Mouse (Mus musculus): ENCODE data around the gene Iqsec2. TPM values are rescaled to one million over a fixed set of nuclear protein-coding genes. Genes with fewer than 3 reads are reported as not detected.

Gene Iqsec2
- 10.1 and 11.9 TPM in 2 replicates for polyA plus RNA-seq (2011; ENCODE audit: insufficient read length, low read depth, missing spikeins)

DNA sequence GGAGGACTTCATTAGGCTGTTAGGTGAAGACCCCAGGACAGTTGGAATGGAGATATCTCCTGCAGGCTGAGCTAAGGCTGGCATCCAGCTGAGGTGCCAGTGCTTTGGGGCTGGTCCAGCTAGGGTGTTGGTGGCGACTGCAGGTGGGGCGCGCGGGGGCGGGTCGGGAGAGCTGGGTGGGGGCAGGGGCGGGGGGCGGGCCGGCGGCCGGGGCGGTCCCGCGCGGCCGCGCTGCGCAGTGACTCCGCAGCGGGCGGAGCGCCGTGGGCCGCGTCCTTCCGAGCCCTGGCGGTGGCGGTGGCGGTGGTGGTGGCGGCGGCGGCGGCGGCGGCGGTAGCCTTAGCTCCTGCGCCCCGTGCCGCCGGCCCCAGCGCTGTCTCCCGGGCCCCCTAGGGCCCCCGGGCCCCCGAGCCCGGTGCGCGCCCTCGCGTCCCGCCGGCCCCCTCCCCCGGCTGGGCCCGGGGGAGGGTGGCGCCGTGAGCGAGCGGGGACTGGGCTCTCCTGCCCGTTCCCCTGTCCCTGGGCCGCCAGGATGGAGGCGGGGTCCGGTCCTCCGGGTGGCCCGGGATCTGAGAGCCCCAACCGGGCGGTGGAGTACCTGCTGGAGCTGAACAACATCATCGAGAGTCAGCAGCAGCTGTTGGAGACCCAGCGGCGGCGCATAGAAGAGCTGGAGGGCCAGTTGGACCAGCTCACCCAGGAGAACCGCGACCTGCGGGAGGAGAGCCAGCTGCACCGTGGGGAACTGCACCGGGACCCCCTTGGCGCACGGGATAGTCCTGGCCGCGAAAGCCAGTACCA, at the start of gene Iqsec2:
Gene Iqsec2, plus strand, starts transcription at position 328 of the 801 bp plus-strand sequence.
- H3K27ac ChIP-seq (ENCODE audit: insufficient read depth, low read length): no peak within 1 kb of the TSS
- TF ChIP-seq CTCF (IDR thresholded peaks at IDR 0.05; ENCODE audit: borderline replicate concordance, insufficient read depth, low read length) (no peak), POLR2A (IDR thresholded peaks at IDR 0.05; ENCODE audit: low read depth, low read length) (0 out of 2 replicates have a peak, but pooled peaks have one; percentile 29)
- peak within 1 kb of the TSS; percentile 87 for H3K4me3 ChIP-seq (ENCODE audit: insufficient read depth, low read length)
- H3K4me1 ChIP-seq (ENCODE audit: control insufficient read depth, insufficient read depth, low read length): no peaks in the 10 kb centered on the region

DNA sequence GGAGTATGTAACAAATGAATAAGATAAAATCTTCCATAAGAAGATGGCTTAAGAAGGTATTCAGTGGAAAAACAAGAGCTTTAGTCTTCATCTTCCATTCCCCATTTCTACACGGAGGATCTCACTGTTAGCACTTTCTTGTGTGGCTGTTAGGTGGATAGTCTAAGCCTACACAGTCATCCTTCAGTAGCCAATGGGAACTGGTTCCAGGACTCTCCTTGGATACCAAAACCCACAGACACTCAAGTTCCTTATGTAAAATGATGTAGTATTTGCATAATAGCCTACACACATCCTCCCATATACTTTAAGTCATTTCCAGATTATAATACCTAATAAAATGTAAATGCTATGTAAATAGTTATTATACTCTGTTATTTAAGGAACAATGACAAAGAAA, 46.5 kb upstream of the Iqsec2 start:
- no peak for TF ChIP-seq POLR2A (IDR thresholded peaks at IDR 0.05; ENCODE audit: low read depth, low read length)
- TF ChIP-seq CTCF (IDR thresholded peaks at IDR 0.05; ENCODE audit: borderline replicate concordance, insufficient read depth, low read length): no peak
- no peak overlapping the region for H3K4me3 ChIP-seq (ENCODE audit: insufficient read depth, low read length)
- H3K27ac ChIP-seq (ENCODE audit: insufficient read depth, low read length): no peak overlapping the region
- no peaks in the 10 kb centered on the region for H3K4me1 ChIP-seq (ENCODE audit: control insufficient read depth, insufficient read depth, low read length)

DNA sequence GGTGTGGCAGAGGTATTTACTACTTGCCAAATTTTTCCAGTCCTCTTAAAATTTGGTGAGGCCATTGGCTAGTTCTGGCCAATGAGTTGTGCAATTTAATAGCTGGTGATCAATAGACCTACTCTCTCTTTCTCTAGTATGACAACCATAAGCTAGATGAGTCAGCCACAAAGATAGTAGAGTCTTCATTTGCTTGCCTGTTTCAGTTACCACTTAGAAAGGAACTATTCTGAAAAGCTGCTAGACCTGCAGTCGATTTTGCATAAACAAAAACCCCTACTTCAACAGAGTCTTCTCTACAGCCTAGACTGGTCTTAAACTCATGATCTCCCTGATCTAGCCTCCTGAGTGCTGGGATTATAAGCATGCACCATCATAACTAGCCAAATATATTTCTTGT, 22.4 kb upstream of the Iqsec2 start:
- H3K4me3 ChIP-seq (ENCODE audit: insufficient read depth, low read length): no peak overlapping the region
- TF ChIP-seq POLR2A (IDR thresholded peaks at IDR 0.05; ENCODE audit: low read depth, low read length): no peak
- no peak for TF ChIP-seq CTCF (IDR thresholded peaks at IDR 0.05; ENCODE audit: borderline replicate concordance, insufficient read depth, low read length)
- H3K4me1 ChIP-seq (ENCODE audit: control insufficient read depth, insufficient read depth, low read length): no peaks in the 10 kb centered on the region
- H3K27ac ChIP-seq (ENCODE audit: insufficient read depth, low read length): no peak overlapping the region

DNA sequence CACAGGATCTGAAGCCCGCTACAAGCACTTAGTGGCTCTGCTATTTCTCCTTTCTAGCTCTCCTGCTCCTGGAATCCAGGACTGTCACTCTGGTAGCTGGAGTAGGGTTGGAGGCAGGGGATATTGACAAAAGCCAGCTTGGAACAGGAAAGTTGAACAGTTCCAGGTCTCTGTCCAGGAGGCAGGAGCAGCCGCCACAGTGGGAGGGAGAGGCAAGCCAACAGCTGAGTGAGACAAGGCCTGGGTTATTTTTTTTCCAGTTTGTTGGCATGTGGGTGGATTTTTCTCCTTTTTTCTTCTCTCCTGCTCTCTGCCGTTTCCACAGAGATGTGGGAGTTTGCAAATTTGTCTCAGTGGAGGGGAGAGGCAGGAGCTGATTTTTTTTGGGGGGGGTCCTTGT, 13.3 kb upstream of the Iqsec2 start:
- TF ChIP-seq POLR2A (IDR thresholded peaks at IDR 0.05; ENCODE audit: low read depth, low read length) (no peak), CTCF (IDR thresholded peaks at IDR 0.05; ENCODE audit: borderline replicate concordance, insufficient read depth, low read length) (no peak)
- H3K27ac ChIP-seq (ENCODE audit: insufficient read depth, low read length): no peak overlapping the region
- no peaks in the 10 kb centered on the region for H3K4me1 ChIP-seq (ENCODE audit: control insufficient read depth, insufficient read depth, low read length)
- H3K4me3 ChIP-seq (ENCODE audit: insufficient read depth, low read length): no peak overlapping the region

DNA sequence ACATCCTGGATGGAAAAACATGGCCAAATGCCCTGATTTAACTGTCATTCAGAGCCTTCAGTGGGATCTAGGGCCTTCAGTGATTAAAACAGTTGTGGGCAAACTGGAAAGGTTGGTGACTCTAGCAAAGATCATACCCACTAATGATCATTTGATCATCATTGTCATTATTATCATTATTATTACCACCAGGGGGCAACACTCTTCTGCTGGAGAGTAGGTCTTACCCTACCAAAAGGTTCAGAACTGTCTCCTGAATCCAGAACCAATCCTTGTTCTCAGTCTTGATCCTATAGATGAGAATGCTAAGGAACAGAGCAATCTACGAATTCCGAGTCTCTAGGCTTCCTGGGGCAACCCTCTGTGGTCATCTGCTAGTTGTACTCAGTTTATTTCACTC, 12.0 kb upstream of the Iqsec2 start:
- H3K4me3 ChIP-seq (ENCODE audit: insufficient read depth, low read length): no peak overlapping the region
- TF ChIP-seq POLR2A (IDR thresholded peaks at IDR 0.05; ENCODE audit: low read depth, low read length) (no peak), CTCF (IDR thresholded peaks at IDR 0.05; ENCODE audit: borderline replicate concordance, insufficient read depth, low read length) (no peak)
- H3K27ac ChIP-seq (ENCODE audit: insufficient read depth, low read length): no peak overlapping the region
- no peaks in the 10 kb centered on the region for H3K4me1 ChIP-seq (ENCODE audit: control insufficient read depth, insufficient read depth, low read length)

DNA sequence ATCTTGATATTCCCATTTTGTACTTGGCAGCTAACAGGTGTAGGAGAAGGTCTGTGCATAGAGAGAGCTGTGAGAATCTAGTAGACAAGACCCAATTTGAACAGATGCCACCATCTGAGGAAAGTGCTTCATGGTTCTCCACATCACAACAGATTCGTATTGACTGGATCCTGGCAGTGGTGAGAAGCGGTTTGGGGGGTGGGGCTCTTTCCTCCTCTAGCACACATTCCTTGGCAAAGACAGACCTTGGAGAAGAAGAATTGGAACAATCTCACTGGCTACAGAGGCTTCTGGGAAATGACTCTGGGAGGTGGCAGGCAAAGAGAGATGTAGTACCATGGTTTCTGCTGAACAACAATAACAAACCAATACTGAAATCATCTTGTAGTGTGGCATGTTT, 8.9 kb upstream of the Iqsec2 start:
- H3K4me1 ChIP-seq (ENCODE audit: control insufficient read depth, insufficient read depth, low read length): no peaks in the 10 kb centered on the region
- TF ChIP-seq POLR2A (IDR thresholded peaks at IDR 0.05; ENCODE audit: low read depth, low read length): no peak
- TF ChIP-seq CTCF (IDR thresholded peaks at IDR 0.05; ENCODE audit: borderline replicate concordance, insufficient read depth, low read length): no peak
- no peak overlapping the region for H3K27ac ChIP-seq (ENCODE audit: insufficient read depth, low read length)
- H3K4me3 ChIP-seq (ENCODE audit: insufficient read depth, low read length): no peak overlapping the region

DNA sequence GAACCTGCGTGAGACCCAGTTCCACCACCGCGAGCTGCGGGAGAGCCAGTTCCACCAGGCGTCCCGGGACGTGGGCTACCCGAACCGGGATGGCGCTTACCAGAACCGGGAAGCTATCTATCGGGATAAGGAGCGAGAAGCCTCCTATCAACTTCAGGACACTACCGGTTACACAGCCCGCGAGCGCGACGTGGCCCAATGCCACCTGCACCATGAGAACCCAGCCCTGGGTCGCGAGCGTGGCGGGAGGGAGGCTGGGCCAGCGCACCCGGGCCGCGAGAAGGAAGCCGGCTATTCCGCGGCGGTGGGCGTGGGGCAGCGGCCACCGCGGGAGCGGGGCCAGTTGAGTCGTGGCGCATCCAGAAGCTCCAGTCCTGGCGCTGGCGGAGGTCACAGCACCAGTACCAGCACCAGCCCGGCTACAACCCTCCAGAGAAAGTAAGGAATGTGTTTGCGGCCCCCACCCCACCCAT, 710 bp downstream of the Iqsec2 start:
- Histone ChIP-seq H3K4me1 (ENCODE audit: control insufficient read depth, insufficient read depth, low read length) (no peaks in the 10 kb centered on the region), H3K27ac (ENCODE audit: insufficient read depth, low read length) (no peak overlapping the region), H3K4me3 (ENCODE audit: insufficient read depth, low read length) (peak overlapping the region; percentile 87)
- TF ChIP-seq POLR2A (IDR thresholded peaks at IDR 0.05; ENCODE audit: low read depth, low read length): no peak
- TF ChIP-seq CTCF (IDR thresholded peaks at IDR 0.05; ENCODE audit: borderline replicate concordance, insufficient read depth, low read length): no peak

DNA sequence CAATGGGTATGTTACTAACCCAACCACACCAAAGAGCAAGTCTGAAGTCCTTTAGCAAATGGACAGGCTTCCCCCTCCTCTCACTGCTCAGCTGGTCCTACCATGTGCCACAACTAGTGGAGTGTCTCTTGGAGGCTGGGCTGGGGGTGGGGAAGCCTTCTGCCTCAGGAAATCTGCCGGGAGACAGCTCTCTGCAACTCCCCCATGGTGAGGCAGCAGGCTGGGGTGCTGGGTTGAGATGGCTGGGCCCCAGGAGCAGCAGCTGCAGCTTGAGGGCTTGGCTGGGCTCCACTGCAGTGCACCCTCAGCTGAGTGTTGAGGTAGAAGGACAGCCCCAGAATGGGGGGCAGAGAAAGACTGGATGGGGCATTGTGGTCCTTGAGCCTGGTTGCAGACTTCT, 2.1 kb downstream of the Iqsec2 start:
- TF ChIP-seq POLR2A (IDR thresholded peaks at IDR 0.05; ENCODE audit: low read depth, low read length) (no peak), CTCF (IDR thresholded peaks at IDR 0.05; ENCODE audit: borderline replicate concordance, insufficient read depth, low read length) (no peak)

DNA sequence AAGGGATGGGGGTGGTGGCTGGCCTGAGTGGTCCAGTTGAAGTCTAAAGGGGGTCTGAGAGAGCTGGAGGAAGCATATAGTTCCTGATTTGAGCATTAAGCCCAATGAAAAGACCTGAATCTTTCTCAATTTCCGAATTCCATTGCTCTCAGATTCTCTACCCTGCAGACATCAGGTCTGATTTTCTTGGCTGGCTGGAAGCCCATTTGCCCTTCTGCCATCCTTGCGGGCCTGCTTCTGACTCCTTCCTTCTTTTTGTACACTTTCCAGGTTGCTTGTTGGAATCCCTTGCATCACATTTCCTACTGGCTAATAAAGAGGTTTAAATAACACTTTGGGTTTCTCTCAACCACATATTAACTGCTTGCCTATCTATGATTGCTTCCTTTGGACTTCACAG, 2.6 kb downstream of the Iqsec2 start:
- H3K4me3 ChIP-seq (ENCODE audit: insufficient read depth, low read length): no peak overlapping the region
- no peaks in the 10 kb centered on the region for H3K4me1 ChIP-seq (ENCODE audit: control insufficient read depth, insufficient read depth, low read length)
- H3K27ac ChIP-seq (ENCODE audit: insufficient read depth, low read length): no peak overlapping the region
- no peak for TF ChIP-seq POLR2A (IDR thresholded peaks at IDR 0.05; ENCODE audit: low read depth, low read length)
- no peak for TF ChIP-seq CTCF (IDR thresholded peaks at IDR 0.05; ENCODE audit: borderline replicate concordance, insufficient read depth, low read length)

More for the DNA sequence above, 2.1 kb downstream of the Iqsec2 start:
- H3K4me3 ChIP-seq (ENCODE audit: insufficient read depth, low read length): no peak overlapping the region; the same call in 1 of the 2 replicates
- H3K27ac ChIP-seq (ENCODE audit: insufficient read depth, low read length): no peak overlapping the region
- H3K4me1 ChIP-seq (ENCODE audit: control insufficient read depth, insufficient read depth, low read length): no peaks in the 10 kb centered on the region

DNA sequence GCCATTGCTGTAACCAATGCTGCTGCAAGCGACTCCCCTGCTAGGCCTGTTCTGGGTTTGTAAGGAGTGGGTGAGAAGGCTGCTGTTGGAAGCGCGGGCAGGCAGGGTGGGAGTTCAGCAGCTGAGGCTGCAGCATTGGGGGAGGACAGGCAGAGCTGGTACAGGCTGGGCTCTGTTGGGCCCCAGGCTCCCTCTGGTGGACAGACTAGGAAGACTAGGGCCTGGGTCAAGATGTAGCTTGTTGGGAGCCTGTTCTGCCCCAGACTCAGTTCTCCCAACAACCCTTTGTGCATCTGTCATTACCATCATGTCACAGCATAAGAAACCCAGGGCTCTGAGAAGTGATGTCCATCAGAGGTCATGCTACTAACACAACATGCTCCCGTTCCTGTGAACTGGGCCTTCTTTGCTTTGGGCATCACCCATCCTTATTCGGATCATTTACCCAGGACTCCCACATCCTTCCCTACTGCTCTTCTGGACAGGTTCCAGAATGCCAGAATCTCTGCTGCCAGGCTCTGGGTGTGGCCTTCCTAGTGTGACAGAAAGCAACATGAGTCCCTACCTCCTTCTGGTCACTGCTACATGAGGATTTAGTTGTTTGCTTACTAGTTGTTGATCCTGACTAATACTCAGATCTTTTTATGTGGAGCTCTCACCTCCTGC, 3.5 kb downstream of the Iqsec2 start:
- Histone ChIP-seq H3K4me1 (ENCODE audit: control insufficient read depth, insufficient read depth, low read length) (no peaks in the 10 kb centered on the region), H3K4me3 (ENCODE audit: insufficient read depth, low read length) (no peak overlapping the region), H3K27ac (ENCODE audit: insufficient read depth, low read length) (no peak overlapping the region)
- TF ChIP-seq CTCF (IDR thresholded peaks at IDR 0.05; ENCODE audit: borderline replicate concordance, insufficient read depth, low read length) (peak; percentile 43; the same call in 1 of the 2 replicates), POLR2A (IDR thresholded peaks at IDR 0.05; ENCODE audit: low read depth, low read length) (no peak)
